Mouse (Mus musculus): Measurements from ENCODE around the gene Fam122a.

DNA sequence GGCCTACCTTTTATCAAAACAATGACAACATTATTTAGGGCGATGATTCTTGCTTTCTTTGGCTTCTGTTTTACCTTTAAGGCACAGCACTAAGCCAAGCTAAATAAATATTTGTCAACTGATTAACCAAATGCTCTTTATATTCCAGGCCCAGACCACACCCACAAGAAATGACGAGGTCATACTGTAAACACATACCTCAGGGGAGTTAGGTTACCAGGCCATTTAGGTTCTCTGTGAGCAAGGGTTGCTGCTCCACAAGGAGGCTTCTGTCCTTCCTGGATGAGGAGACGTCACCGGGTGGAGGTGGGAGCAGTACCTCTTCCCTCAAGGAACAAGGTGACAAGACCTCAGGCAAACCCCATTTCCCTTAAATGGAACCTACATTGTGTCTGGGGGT, 49.9 kb downstream of the Fam122a start:
- TF ChIP-seq CTCF (IDR thresholded peaks at IDR 0.05; ENCODE audit: low read depth), result no peak
- no peak for TF ChIP-seq EP300 (IDR thresholded peaks at IDR 0.05; ENCODE audit: low read depth)
